Mouse (Mus musculus) liver, embryonic 11.5 days (tissue): ENCODE measurements at regions not wholly inside any gene's neighbourhood (a gene's known extent, or its start where the extent isn't known, plus 50 kb on each side); places are given as distances from the start of the nearest gene placed in this dataset.

ENCODE experiments used
- ATAC-seq: fragments of 200-750 bp; cut with Nextera tagmentation; replicated peaks from 2 replicates; pipeline ENCODE4 v1.8.0; 2017; ENCODE audit warnings: moderate number of reproducible peaks, mild to moderate bottlenecking, moderate TSS enrichment, moderate library complexity; ENCODE audit not compliant: low FRiP score
- DNase-seq: peaks from one replicate; pipeline ENCODE4 v3.0.0-alpha.2; 2017; ENCODE audit warnings: low spot score
- H3K27ac ChIP-seq: fragments of 300-500 bp; sonication (generic); 2 replicates; pipeline ENCODE4 v1.5.1; 2014; ENCODE audit warnings: mild to moderate bottlenecking, low read depth, low read length, control low read depth
- H3K27me3 ChIP-seq: fragments of 300-500 bp; sonication (generic); replicated peaks from 2 replicates; pipeline ENCODE4 v1.6.1; 2014; ENCODE audit warnings: low read length, mixed read lengths; ENCODE audit not compliant: control insufficient read depth, insufficient read depth
- H3K36me3 ChIP-seq: fragments of 300-500 bp; sonication (generic); 2 replicates; pipeline ENCODE4 v1.6.1; 2014; ENCODE audit warnings: mild to moderate bottlenecking, low read length, moderate library complexity, mixed read lengths; ENCODE audit not compliant: control insufficient read depth, insufficient read depth
- H3K4me1 ChIP-seq: fragments of 300-500 bp; sonication (generic); replicated peaks from 2 replicates; pipeline ENCODE4 v1.6.1; 2014; ENCODE audit warnings: low read length, mixed read lengths; ENCODE audit not compliant: control insufficient read depth, insufficient read depth
- H3K4me2 ChIP-seq: fragments of 300-500 bp; sonication (generic); 2 replicates; pipeline ENCODE4 v1.6.1; 2014; ENCODE audit warnings: mild to moderate bottlenecking, control low read depth, moderate library complexity
- H3K4me3 ChIP-seq: fragments of 300-500 bp; sonication (generic); 2 replicates; pipeline ENCODE4 v1.5.1; 2014; ENCODE audit warnings: low read depth, low read length, control low read depth
- H3K9ac ChIP-seq: fragments of 300-500 bp; sonication (generic); 2 replicates; pipeline ENCODE4 v1.6.1; 2014; ENCODE audit warnings: low read depth, low read length, control low read depth
- H3K9me3 ChIP-seq: fragments of 300-500 bp; sonication (generic); 2 replicates; pipeline ENCODE4 v1.6.1; 2016; ENCODE audit warnings: low read length, inconsistent platforms, mixed read lengths; ENCODE audit not compliant: control insufficient read depth
- WGBS: fragments of 180-500 bp; shearing (Covaris S2); extraction: QIAGEN DNeasy Blood & Tissue Kit; methylation state at CpG from one replicate; pipeline ENCODE4 v1.1.7; 2014; 5-methylcytosine and 5-hydroxymethylcytosine counted together

- WGBS, result 76% methylated on average over 3 of the region's 3 CpGs
- H3K27ac ChIP-seq, result no peak overlapping the region
- no peaks in the 10 kb centered on the region for H3K27me3 ChIP-seq
- no peak overlapping the region for H3K4me3 ChIP-seq
- H3K4me2 ChIP-seq, result no peak overlapping the region
- no peaks in the 10 kb centered on the region for H3K9me3 ChIP-seq
- H3K36me3 ChIP-seq, result no peaks in the 10 kb centered on the region
- no peak overlapping the region for H3K9ac ChIP-seq
- ATAC-seq, result no peak
- DNase-seq, result no peak
- no peaks in the 10 kb centered on the region for H3K4me1 ChIP-seq
These were observed 66.2 kb downstream of the Car2 start for GRCm38 (mm10) chr3:14952169-14952729.

GRCm38 (mm10) chr3:14952951-14953350 lies 66.9 kb downstream of the Car2 start:
- Histone ChIP-seq H3K9me3 (no peaks in the 10 kb centered on the region), H3K9ac (no peak overlapping the region), H3K4me2 (no peak overlapping the region), H3K4me3 (no peak overlapping the region), H3K36me3 (no peaks in the 10 kb centered on the region), H3K27me3 (no peaks in the 10 kb centered on the region), H3K27ac (no peak overlapping the region), H3K4me1 (no peaks in the 10 kb centered on the region)
- DNase-seq (no peak), ATAC-seq (no peak)
- 55% methylated on average over 3 of the region's 3 CpGs for WGBS

GRCm38 (mm10) chr3:14957481-14957880 lies 71.4 kb downstream of the Car2 start:
- Histone ChIP-seq H3K27ac (no peak overlapping the region), H3K4me2 (no peak overlapping the region), H3K4me1 (peaks cover 11% of the 10 kb centered on the region), H3K9me3 (no peaks in the 10 kb centered on the region), H3K4me3 (no peak overlapping the region), H3K9ac (no peak overlapping the region), H3K27me3 (no peaks in the 10 kb centered on the region), H3K36me3 (no peaks in the 10 kb centered on the region)
- DNase-seq (no peak), ATAC-seq (no peak)
- 69% methylated on average over 1 of the region's 1 CpGs for WGBS

- 33% methylated on average over 1 of the region's 1 CpGs for WGBS
- ATAC-seq (peak; percentile 68), DNase-seq (no peak)
- Histone ChIP-seq H3K27ac (no peak overlapping the region), H3K4me2 (no peak overlapping the region), H3K9ac (no peak overlapping the region), H3K36me3 (no peaks in the 10 kb centered on the region), H3K4me1 (peaks cover 11% of the 10 kb centered on the region), H3K9me3 (no peaks in the 10 kb centered on the region), H3K27me3 (no peaks in the 10 kb centered on the region), H3K4me3 (no peak overlapping the region)
These were observed 72.2 kb downstream of the Car2 start for GRCm38 (mm10) chr3:14958277-14958676.

GRCm38 (mm10) chr3:14959586-14959985 lies 73.5 kb downstream of the Car2 start:
- Histone ChIP-seq H3K4me2 (no peak overlapping the region), H3K4me3 (no peak overlapping the region), H3K9ac (no peak overlapping the region), H3K36me3 (no peaks in the 10 kb centered on the region), H3K27me3 (no peaks in the 10 kb centered on the region), H3K27ac (no peak overlapping the region), H3K4me1 (peaks cover 11% of the 10 kb centered on the region), H3K9me3 (no peaks in the 10 kb centered on the region)
- 0% methylated on average over 1 of the region's 1 CpGs for WGBS
- ATAC-seq (no peak), DNase-seq (no peak)

- H3K27me3 ChIP-seq, result no peaks in the 10 kb centered on the region
- H3K4me2 ChIP-seq, result no peak overlapping the region
- H3K36me3 ChIP-seq, result no peaks in the 10 kb centered on the region
- H3K4me1 ChIP-seq, result peaks cover 6% of the 10 kb centered on the region
- no peak overlapping the region for H3K4me3 ChIP-seq
- no peaks in the 10 kb centered on the region for H3K9me3 ChIP-seq
- no peak overlapping the region for H3K27ac ChIP-seq
- WGBS, result 86% methylated on average over 5 of the region's 5 CpGs
- DNase-seq, result no peak
- no peak overlapping the region for H3K9ac ChIP-seq
- no peak for ATAC-seq
These were observed 78.7 kb downstream of the Car2 start for GRCm38 (mm10) chr3:14964795-14965194.

GRCm38 (mm10) chr3:14965438-14966044 lies 79.5 kb downstream of the Car2 start:
- peak overlapping the region; percentile 47; the same call in 1 of the 2 replicates for H3K4me2 ChIP-seq
- no peak overlapping the region for H3K9ac ChIP-seq
- H3K27ac ChIP-seq, result peak overlapping the region; percentile 32; the same call in 1 of the 2 replicates
- peak; percentile 84 for ATAC-seq
- no peaks in the 10 kb centered on the region for H3K36me3 ChIP-seq
- DNase-seq, result no peak
- H3K4me3 ChIP-seq, result no peak overlapping the region
- H3K27me3 ChIP-seq, result no peaks in the 10 kb centered on the region
- peaks cover 6% of the 10 kb centered on the region for H3K4me1 ChIP-seq
- 60% methylated on average over 5 of the region's 5 CpGs for WGBS
- no peaks in the 10 kb centered on the region for H3K9me3 ChIP-seq

GRCm38 (mm10) chr3:14967235-14967634 lies 81.2 kb downstream of the Car2 start:
- Histone ChIP-seq H3K27ac (no peak overlapping the region), H3K27me3 (no peaks in the 10 kb centered on the region), H3K4me1 (peaks cover 6% of the 10 kb centered on the region), H3K4me3 (no peak overlapping the region), H3K9ac (no peak overlapping the region), H3K36me3 (no peaks in the 10 kb centered on the region), H3K4me2 (no peak overlapping the region), H3K9me3 (no peaks in the 10 kb centered on the region)
- DNase-seq (no peak), ATAC-seq (no peak)
- WGBS, result 85% methylated on average over 5 of the region's 5 CpGs

- H3K9ac ChIP-seq, result no peak overlapping the region
- H3K4me2 ChIP-seq, result no peak overlapping the region
- peaks cover 6% of the 10 kb centered on the region for H3K4me1 ChIP-seq
- WGBS, result 83% methylated on average over 1 of the region's 1 CpGs
- H3K27me3 ChIP-seq, result no peaks in the 10 kb centered on the region
- H3K36me3 ChIP-seq, result no peaks in the 10 kb centered on the region
- no peak overlapping the region for H3K27ac ChIP-seq
- ATAC-seq (no peak), DNase-seq (no peak)
- no peaks in the 10 kb centered on the region for H3K9me3 ChIP-seq
- no peak overlapping the region for H3K4me3 ChIP-seq
These were observed 82.3 kb downstream of the Car2 start for GRCm38 (mm10) chr3:14968345-14968744.
